Mouse (Mus musculus) gastrocnemius, postnatal 10 days (tissue): Measurements from ENCODE around the gene Cyp3a57. TPM values are rescaled to one million over a fixed set of nuclear protein-coding genes. Genes with fewer than 3 reads are reported as not detected.
"Not testable (repeated sequence)": the region's sequence is repeated elsewhere in the genome, so short reads cannot be mapped to it uniquely, and the experiment has no call there.

ENCODE experiments used
- DNase-seq: peaks from one replicate; pipeline ENCODE4 v3.0.0; 2021; ENCODE audit warnings: mixed read lengths
- long read RNA-seq, 2 experiments: library from polyadenylated mRNA; stranded (forward); transcript quantifications; one replicate each; pipeline ENCODE4 v2.0.0; 2021
- total RNA-seq, 2 experiments: library from RNA; stranded (reverse); gene quantifications; 2 replicates each; pipeline ENCODE4 v1.2.3; 2021

Gene Cyp3a57
- not detected for total RNA-seq
- long read RNA-seq, experiment 1: 0 reads
- long read RNA-seq, experiment 2: 0 reads

- DNase-seq: no peak
Observed at GRCm38 (mm10) chr5:145344941-145345340, at the start of gene Cyp3a57. TSS of gene Cyp3a57 (plus strand) at chr5:145345279.

GRCm38 (mm10) chr5:145300469-145300868, 44.6 kb upstream of the Cyp3a57 start:
- no peak for DNase-seq

DNA sequence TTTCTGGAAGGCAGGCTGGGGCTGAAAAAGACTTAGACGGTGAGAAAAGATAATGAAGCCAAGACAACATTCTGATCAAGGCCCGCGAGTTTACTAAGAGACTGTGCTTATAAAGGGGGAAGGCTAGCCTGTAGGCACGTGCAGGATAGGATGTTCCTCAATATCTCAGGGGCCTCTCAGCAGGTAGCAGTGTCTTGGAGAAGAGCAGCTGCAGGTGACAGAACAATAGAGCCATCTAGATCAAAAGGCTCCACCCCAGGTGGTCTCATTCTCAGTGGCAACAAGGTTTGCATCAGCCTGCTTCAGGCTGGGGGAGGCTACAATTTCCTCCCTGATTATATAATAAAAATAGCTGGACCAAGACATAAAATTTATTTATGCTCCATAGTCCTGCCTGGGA, 43.3 kb upstream of the Cyp3a57 start:
- DNase-seq: not testable (repeated sequence)

DNA sequence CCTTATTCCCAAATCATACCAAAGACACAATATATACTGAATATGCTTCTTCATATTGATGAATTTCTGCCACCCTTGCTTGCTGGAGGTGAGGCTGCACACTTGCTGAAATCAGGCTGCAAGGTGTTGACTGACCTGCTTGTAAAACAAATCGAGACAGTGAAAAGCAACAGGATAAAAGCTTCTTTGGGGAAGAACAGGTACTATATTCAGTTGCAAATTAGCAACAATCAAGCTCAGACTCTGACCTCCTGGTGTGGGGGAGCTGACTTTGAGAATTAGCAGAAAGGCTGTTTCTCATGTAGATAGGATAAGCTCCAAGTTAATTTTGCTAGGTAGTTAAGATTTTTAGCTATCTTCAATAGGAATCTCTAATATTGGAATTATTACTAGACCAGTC, 42.7 kb upstream of the Cyp3a57 start:
- DNase-seq: no peak

GRCm38 (mm10) chr5:145306953-145307352, 38.1 kb upstream of the Cyp3a57 start:
- not testable (repeated sequence) for DNase-seq

- DNase-seq: not testable (repeated sequence)
Observed at GRCm38 (mm10) chr5:145307811-145308210, 37.3 kb upstream of the Cyp3a57 start.

DNA sequence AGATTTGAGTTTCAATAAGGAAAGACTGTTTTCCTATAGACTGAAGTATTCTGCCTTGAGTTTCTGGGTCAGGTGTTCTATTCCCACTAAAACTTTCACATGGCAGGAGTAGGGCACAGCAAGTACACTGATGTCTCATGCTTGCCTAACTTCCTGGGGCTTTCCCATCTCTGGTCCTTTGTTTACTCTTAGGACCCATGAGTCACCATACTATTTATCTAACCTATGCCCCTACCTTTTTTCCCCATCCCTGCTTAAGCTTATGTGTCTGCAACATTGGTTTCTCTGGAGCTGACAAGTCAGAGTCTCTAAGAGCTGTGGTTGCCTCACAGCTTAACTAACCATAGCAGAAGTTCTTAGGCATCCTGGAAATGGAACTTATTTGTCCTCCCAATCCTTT, 31.2 kb upstream of the Cyp3a57 start:
- DNase-seq: no peak

DNA sequence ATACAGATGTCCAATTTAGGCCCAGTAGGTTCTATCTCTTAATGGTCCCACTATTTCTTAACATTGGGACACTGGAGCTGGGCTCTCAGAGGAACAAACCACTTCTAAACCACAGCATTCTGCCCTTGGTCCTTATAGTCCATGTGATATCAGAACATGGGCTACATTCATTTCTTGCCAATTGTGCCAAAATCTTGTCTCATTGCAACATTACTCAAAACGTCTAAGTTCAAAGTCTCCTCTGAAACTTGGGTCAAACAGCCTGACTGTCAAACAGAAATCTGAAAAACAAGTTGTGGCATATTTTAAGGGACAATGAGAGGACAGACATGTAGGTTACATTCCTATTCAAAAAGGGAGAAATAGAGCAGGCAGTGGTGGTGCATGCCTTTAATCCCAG, 27.9 kb upstream of the Cyp3a57 start:
- DNase-seq: no peak

DNA sequence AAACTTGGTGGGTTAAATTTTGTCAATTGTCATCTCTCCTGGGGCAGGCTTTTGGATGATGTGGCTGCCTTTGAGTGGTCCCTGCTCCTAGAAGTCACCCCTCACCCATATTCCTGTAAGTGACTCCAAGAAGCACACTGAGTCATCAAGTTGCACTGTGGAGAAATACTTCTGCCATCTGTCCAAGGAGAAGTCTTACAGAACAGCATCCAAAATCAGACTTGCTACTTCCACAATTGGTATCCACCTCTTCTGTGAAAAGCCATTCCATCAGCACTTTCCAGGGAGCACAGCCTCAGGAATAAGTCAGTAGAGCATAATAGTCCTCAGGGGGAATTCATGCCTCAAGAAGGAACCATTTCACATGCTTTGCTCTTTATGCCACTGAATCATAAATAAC, 6.3 kb upstream of the Cyp3a57 start:
- DNase-seq: not testable (repeated sequence)

DNA sequence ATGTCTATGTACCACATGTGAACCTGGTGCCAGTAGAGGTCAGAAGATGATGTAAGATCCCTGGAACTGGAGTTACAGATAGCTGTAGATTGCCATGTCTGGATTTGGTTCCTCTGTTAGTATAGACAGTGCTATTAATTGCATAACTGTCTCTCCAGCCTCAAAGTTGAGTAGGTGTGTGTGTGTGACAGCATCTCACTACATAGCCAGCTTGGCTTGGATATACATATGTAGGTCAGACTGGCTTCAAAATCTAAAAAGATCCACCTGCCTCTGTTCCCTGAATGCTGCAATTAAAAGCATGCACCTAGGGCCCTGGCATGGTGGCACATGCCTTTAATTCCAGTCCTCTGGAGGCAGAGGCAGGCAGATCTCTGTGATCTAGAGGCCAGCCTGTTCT, 4.6 kb downstream of the Cyp3a57 start:
- DNase-seq: no peak

DNA sequence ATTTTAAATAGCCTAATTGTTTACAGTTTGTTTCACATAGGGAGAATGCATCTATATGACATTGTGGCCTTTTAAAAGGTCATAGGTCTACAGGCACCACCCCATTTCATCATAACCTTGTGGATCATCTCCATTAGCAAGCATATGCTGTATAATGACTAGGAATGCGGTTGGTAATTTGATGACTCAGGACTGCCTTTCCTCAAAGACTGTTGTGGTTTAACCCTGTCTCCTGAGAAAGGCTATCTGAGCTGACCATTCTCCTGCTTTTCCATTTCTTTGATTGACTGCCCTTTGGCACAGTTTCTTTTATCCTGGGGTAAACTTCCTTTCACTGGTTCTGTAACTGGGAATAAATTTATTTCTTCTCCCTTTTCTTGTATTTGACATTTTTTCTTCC, 8.0 kb downstream of the Cyp3a57 start:
- DNase-seq: no peak

DNA sequence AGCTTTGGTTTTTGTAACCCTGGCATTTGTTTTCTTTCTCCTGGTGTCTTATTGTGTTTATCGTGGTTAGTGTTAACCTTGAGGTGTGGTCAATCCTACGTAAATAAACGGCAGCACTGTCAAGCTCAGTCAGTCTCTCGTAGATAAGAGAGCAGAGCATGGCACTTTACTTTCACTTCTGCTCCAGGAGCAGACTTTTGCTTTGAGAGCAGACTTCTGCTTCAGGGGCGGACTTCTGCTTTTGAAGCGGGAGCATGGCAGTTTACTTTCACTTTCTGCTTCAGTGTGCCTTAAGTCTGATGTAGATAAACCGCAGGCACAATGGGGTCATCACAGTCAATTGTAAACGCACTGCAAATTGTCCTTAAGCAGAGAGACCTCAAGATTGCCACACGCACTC, 70.3 kb downstream of the Cyp3a57 start:
- not testable (repeated sequence) for DNase-seq

- no peak for DNase-seq
Observed at GRCm38 (mm10) chr5:145422287-145422686, 77.2 kb downstream of the Cyp3a57 start.

DNA sequence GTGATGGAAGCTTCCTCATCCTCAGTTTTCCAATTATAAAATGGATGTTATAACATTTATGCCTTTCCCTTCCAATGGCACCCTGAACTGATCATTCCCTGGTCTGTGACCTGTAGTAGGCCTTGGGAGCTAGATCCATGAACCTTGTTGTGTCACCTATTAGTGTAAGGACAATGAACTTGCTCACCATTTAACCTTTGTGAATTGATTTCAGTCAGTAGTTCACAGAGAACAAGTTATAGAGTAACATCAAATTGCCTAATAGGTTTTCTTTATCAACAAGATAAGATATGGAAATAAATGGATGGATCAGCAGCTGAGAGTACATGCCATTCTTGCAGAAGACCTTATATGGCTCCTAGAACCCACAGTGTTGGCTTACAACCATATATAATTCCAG, 85.9 kb downstream of the Cyp3a57 start:
- no peak for DNase-seq

GRCm38 (mm10) chr5:145433688-145434087, 88.6 kb downstream of the Cyp3a57 start:
- DNase-seq: no peak

Other genes with a start within 250 kb of the Cyp3a57 start
- 10 to 100 TPM; 78.4 to 98.3 TPM for gene Arpc1b, start 231.1 kb upstream of the Cyp3a57 start, total RNA-seq
- 10 to 100 TPM; 70.6 to 74.2 TPM for gene Pdap1, start 205.0 kb upstream of the Cyp3a57 start, total RNA-seq
- 10 to 100 TPM; 66.9 to 70.9 TPM for gene Bud31, start 204.9 kb upstream of the Cyp3a57 start, total RNA-seq
- gene Ptcd1, start 178.2 kb upstream of the Cyp3a57 start, total RNA-seq: 10 to 100 TPM in 1 of 2 experiments, 1 to 10 TPM in 1; 9.9 to 11.0 TPM
- 10 to 100 TPM; 11.6 to 13.8 TPM for gene Cpsf4, start 178.1 kb upstream of the Cyp3a57 start, total RNA-seq
- gene Atp5j2, start 153.2 kb upstream of the Cyp3a57 start, total RNA-seq: 100 to 1,000 TPM; 566 to 668 TPM
- 1 to 10 TPM; 6.1 to 6.6 TPM for gene Zkscan14, start 143.4 kb upstream of the Cyp3a57 start, total RNA-seq
- 1 to 10 TPM; 7.7 to 9.9 TPM for gene Zkscan5, start 140.7 kb upstream of the Cyp3a57 start, total RNA-seq
- 10 to 100 TPM; 13.7 to 16.9 TPM for gene Zfp655, start 113.6 kb upstream of the Cyp3a57 start, total RNA-seq
- 10 to 100 TPM; 10.9 to 12.0 TPM for gene Zscan25, start 64.8 kb upstream of the Cyp3a57 start, total RNA-seq
- gene Cyp3a16, start 124.4 kb downstream of the Cyp3a57 start, total RNA-seq: not detected
- not detected for gene Cyp3a41b, start 239.5 kb downstream of the Cyp3a57 start, total RNA-seq